Mouse (Mus musculus): ENCODE data around the gene Gm20388.

DNA sequence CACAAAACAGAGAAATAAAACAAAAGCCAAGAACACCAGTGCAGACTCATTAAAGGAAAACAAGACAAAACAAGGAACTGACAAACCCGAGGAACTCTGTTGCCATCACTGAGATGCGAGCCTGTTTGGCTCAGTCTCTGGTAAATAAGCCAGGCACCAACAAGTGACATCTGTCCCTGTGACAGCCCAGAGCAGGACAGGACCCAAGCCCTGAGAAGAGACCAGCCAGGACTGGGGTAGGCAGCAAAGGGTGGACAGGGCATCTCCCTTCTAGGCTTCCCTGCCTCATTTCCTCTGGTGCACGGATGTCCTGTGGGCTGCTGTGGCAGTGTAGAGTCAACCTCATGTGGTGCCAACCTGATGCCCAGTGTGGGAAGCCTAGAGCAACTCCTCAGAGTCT is 2752.5 kb downstream of the Gm20388 start:
- TF ChIP-seq POLR2A (IDR thresholded peaks at IDR 0.05; ENCODE audit: borderline replicate concordance, insufficient read depth, low read length): no peak
- TF ChIP-seq CTCF (IDR thresholded peaks at IDR 0.05; ENCODE audit: borderline replicate concordance, insufficient read depth, low read depth, low read length): no peak
